Mouse (Mus musculus) forebrain, embryonic 12.5 days (tissue): ENCODE results near the gene Tmprss11c. TPM values are rescaled to one million over a fixed set of nuclear protein-coding genes. Genes with fewer than 3 reads are reported as not detected.
A peak's percentile ranks its signal among the peaks of the same experiment; 100 is the strongest.
"Not testable (repeated sequence)": the region's sequence is repeated elsewhere in the genome, so short reads cannot be mapped to it uniquely, and the experiment has no call there.

Experiments used
- ATAC-seq: fragments of 200-750 bp; cut with Nextera tagmentation; 2 replicates; pipeline ENCODE4 v1.8.0; 2017; ENCODE audit warnings: moderate TSS enrichment; ENCODE audit not compliant: low FRiP score
- H3K27ac ChIP-seq: fragments of 300-500 bp; sonication (generic); 2 replicates; pipeline ENCODE4 v1.5.1; 2016; ENCODE audit warnings: mild to moderate bottlenecking
- H3K27me3 ChIP-seq: fragments of 300-500 bp; sonication (generic); 2 replicates; pipeline ENCODE4 v1.6.1; 2016; ENCODE audit warnings: mild to moderate bottlenecking
- H3K36me3 ChIP-seq: fragments of 300-500 bp; sonication (generic); replicated peaks from 2 replicates; pipeline ENCODE4 v1.6.1; 2016; ENCODE audit warnings: mild to moderate bottlenecking
- H3K4me1 ChIP-seq: fragments of 300-500 bp; sonication (generic); 2 replicates; pipeline ENCODE4 v1.6.1; 2016
- H3K4me2 ChIP-seq: fragments of 300-500 bp; sonication (generic); 2 replicates; pipeline ENCODE4 v1.6.1; 2016; ENCODE audit warnings: mild to moderate bottlenecking, moderate library complexity
- H3K4me3 ChIP-seq: fragments of 300-500 bp; sonication (generic); replicated peaks from 2 replicates; pipeline ENCODE4 v1.5.1; 2016; ENCODE audit warnings: mild to moderate bottlenecking
- H3K9ac ChIP-seq: fragments of 300-500 bp; sonication (generic); 2 replicates; pipeline ENCODE4 v1.6.1; 2016; ENCODE audit warnings: mild to moderate bottlenecking
- H3K9me3 ChIP-seq: fragments of 300-500 bp; sonication (generic); 2 replicates; pipeline ENCODE4 v1.6.1; 2016
- WGBS: fragments of 180-500 bp; shearing (Covaris S2); methylation state at CpG from one replicate; pipeline ENCODE4 v1.1.7; 2016; 5-methylcytosine and 5-hydroxymethylcytosine counted together
- polyA plus RNA-seq: library from polyadenylated mRNA; unstranded; fragments of >200 nt; fragmentation: Nextera tagmentation; extraction: Ambion mirVana; gene quantifications from 2 replicates; pipeline ENCODE4 v1.2.1, GENCODE M21; 2016

Gene Tmprss11c
- polyA plus RNA-seq, result not detected in 2 replicates

DNA sequence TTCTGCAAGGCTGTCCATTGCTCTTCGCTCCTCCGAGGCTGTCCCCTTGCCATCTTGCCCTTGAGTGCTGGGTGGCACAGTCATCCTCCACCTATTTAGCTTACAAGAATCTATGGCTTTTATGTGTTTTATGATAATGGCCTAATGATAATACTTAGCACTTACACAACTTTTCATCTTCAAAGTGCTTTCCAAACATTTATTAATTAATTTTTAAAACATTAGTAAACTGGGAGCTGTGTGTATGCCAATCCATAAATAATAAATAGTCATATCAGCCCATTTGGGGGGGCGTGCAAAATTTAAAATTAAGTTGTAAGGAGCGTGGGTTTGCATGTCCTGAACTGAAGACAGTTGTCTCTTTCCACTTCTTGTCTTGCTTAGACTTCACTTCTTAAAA lies at the start of gene Tmprss11c:
TSS of gene Tmprss11c (minus strand) at position 101 of the 400 bp plus-strand sequence.
- no peak for ATAC-seq
- no peaks in the 10 kb centered on the region for H3K27me3 ChIP-seq
- H3K4me2 ChIP-seq, result no peak within 1 kb of the TSS
- H3K9me3 ChIP-seq, result no peaks in the 10 kb centered on the region
- no peaks in the 10 kb centered on the region for H3K4me1 ChIP-seq
- H3K36me3 ChIP-seq, result no peaks in the 10 kb centered on the region
- H3K27ac ChIP-seq, result no peak within 1 kb of the TSS
- 93% methylated on average over 4 of the region's 4 CpGs for WGBS
- no peak within 1 kb of the TSS for H3K9ac ChIP-seq
- no peak within 1 kb of the TSS for H3K4me3 ChIP-seq

DNA sequence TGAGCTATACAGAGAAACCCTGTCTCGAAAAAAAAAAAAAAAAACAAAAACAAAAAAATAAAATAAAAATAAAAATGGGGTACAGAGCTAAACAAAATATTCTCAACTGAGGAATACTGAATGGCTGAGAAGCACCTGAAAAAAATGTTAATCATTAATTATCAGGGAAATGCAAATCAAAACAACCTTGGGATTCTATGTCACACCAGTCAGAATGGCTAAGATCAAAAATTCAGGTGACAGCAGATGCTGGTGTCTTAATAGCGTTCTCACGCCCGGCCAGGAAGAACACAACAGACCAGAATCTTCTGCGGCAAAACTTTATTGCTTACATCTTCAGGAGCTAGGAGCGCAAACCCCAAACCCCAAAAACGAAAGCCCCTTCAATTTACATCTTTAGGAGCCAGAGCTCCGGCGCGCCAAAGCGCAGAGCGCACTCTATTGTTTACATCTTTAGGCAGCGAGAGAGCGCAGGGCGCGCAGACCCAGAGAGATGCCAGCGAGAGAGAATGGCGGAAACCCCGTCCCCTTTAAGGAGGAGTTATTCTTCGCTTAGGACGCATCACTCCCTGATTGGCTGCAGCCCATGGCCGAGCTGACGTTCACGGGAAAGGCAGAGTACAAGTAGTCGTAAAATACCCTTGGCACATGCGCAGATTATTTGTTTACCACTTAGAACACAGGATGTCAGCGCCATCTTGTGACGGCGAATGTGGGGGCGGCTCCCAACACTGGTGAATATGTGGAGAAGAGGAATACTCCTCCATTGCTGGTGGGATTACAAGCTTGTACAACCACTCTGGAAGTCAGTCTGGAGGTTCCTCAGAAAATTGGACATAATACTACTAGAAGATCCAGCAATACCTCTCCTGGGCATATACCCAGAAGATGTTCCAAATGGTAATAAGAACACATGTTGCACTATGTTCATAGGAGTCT lies 29.2 kb upstream of the Tmprss11c start:
- not testable (repeated sequence) for H3K9ac ChIP-seq, H3K4me1 ChIP-seq, H3K27me3 ChIP-seq, H3K9me3 ChIP-seq, H3K27ac ChIP-seq, H3K36me3 ChIP-seq
- Histone ChIP-seq H3K4me3 (peak overlapping the region; percentile 38), H3K4me2 (peak overlapping the region; percentile 43)
- ATAC-seq, result peak; percentile 83; the same call in 1 of the 2 replicates
- WGBS, result 45% methylated on average over 30 of the region's 30 CpGs

DNA sequence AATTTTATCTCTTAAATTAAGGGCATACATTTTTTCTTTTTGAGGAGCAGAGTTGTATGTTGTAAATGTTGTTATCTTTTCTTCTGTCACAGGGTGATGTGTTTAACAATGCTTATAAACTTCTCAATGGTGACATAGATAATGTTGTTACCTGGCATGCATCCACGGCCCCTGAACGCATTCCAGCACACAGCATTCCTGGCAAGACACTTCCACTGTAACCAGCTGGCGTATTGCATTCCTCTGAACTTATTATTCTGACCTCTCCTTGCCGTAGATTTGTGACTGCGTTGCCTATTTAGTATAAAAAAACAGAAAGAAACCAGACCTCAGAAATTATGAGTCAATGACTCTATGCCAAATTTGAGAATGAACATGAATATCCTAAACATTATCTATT lies 17.0 kb upstream of the Tmprss11c start:
- 86% methylated on average over 5 of the region's 5 CpGs for WGBS
- no peaks in the 10 kb centered on the region for H3K9me3 ChIP-seq
- H3K4me1 ChIP-seq, result no peaks in the 10 kb centered on the region
- no peak overlapping the region for H3K9ac ChIP-seq
- no peaks in the 10 kb centered on the region for H3K36me3 ChIP-seq
- H3K27ac ChIP-seq, result no peak overlapping the region
- no peak overlapping the region for H3K4me3 ChIP-seq
- no peak for ATAC-seq
- H3K27me3 ChIP-seq, result no peaks in the 10 kb centered on the region
- H3K4me2 ChIP-seq, result no peak overlapping the region

DNA sequence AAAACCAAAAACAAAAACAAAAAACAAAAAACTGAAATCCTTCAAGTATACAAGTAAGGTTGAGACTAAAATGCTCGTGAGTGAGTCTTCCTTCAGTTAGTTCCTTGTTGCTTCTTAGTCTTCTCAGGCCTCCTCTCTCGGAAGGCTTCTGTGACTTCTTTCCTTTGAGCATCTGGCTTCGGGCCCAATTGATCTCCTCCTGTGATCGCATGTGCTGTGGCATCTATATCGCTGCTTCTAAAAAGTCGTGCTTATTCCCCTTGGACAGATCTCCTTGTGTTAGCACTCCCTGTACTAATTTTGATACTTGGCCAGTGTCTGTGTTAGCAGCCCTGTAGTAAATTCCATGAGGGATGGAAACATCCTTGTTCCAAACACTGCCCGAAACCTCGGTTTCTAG lies 14.8 kb upstream of the Tmprss11c start:
- H3K36me3 ChIP-seq, result no peaks in the 10 kb centered on the region
- no peak overlapping the region for H3K27ac ChIP-seq
- no peak overlapping the region for H3K9ac ChIP-seq
- H3K9me3 ChIP-seq, result no peaks in the 10 kb centered on the region
- ATAC-seq, result no peak
- WGBS, result 86% methylated on average over 8 of the region's 8 CpGs
- H3K4me2 ChIP-seq, result no peak overlapping the region
- no peaks in the 10 kb centered on the region for H3K4me1 ChIP-seq
- no peaks in the 10 kb centered on the region for H3K27me3 ChIP-seq
- no peak overlapping the region for H3K4me3 ChIP-seq

DNA sequence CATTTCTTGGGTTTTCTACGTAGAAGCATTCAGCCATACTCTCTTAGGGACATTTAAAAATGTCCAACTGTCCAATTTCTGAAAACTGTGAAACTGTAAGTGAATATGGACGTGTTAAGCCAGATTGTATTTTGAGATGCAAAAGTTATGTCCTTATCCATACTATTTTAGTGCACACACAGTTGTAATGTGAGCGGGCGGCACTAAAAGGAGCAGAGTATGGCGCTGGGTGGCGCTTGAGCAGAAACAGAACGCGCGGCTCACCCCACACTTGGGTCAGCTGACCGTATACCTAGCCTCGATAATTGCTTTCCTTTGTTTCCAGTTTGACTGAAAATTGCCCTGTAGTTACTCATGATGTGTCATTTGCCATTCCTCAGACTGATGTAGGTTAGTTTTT lies 42.5 kb downstream of the Tmprss11c start:
- Histone ChIP-seq H3K36me3 (no peaks in the 10 kb centered on the region), H3K4me2 (no peak overlapping the region), H3K9ac (no peak overlapping the region), H3K27ac (no peak overlapping the region), H3K9me3 (no peaks in the 10 kb centered on the region), H3K4me3 (no peak overlapping the region), H3K4me1 (no peaks in the 10 kb centered on the region), H3K27me3 (no peaks in the 10 kb centered on the region)
- no peak for ATAC-seq
- 92% methylated on average over 11 of the region's 11 CpGs for WGBS

DNA sequence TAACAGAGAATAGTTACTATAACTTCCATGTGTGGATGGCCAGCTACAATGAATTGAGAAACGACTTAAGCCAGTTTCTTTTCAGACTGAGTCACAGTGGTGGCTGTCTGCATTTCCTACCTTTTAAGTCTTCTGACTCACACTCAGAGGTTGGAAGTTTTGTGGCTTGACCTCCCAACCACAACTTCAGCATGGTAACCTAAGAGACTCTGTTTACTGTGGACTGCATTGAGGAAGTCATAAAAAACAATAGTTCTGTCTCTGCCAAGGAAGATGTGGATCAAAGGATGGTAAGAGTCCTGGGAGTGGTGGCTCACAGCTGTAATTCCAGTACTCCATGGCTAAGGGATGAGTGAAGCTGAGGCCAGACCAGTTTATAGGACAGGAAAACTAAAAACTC lies 44.2 kb downstream of the Tmprss11c start:
- Histone ChIP-seq H3K27ac (no peak overlapping the region), H3K4me1 (no peaks in the 10 kb centered on the region), H3K27me3 (no peaks in the 10 kb centered on the region), H3K4me3 (no peak overlapping the region), H3K4me2 (no peak overlapping the region), H3K36me3 (no peaks in the 10 kb centered on the region), H3K9ac (no peak overlapping the region), H3K9me3 (no peaks in the 10 kb centered on the region)
- 79% methylated on average over 1 of the region's 1 CpGs for WGBS
- no peak for ATAC-seq

DNA sequence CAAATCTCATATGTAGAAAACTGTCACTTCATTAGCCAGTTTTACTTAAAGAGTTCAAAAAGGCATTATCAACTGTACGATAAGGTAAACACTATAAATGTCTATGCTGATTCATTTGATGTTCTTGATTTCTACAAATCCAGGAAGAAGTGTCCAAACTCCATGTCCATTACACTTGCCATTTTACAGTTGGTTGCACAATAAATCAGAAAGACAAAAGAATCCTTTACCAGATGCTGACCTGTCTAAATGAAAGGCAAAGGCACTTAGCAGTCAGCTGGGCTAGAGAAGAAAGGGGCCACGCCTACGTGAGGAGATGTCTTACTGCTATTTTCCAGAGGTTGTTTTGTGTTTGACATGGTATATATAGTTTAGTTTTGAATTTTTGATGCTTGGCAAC lies 44.8 kb downstream of the Tmprss11c start:
- Histone ChIP-seq H3K4me2 (no peak overlapping the region), H3K36me3 (no peaks in the 10 kb centered on the region), H3K27me3 (no peaks in the 10 kb centered on the region), H3K4me1 (no peaks in the 10 kb centered on the region), H3K27ac (no peak overlapping the region), H3K9me3 (no peaks in the 10 kb centered on the region), H3K9ac (no peak overlapping the region), H3K4me3 (no peak overlapping the region)
- no peak for ATAC-seq
- 93% methylated on average over 3 of the region's 3 CpGs for WGBS

DNA sequence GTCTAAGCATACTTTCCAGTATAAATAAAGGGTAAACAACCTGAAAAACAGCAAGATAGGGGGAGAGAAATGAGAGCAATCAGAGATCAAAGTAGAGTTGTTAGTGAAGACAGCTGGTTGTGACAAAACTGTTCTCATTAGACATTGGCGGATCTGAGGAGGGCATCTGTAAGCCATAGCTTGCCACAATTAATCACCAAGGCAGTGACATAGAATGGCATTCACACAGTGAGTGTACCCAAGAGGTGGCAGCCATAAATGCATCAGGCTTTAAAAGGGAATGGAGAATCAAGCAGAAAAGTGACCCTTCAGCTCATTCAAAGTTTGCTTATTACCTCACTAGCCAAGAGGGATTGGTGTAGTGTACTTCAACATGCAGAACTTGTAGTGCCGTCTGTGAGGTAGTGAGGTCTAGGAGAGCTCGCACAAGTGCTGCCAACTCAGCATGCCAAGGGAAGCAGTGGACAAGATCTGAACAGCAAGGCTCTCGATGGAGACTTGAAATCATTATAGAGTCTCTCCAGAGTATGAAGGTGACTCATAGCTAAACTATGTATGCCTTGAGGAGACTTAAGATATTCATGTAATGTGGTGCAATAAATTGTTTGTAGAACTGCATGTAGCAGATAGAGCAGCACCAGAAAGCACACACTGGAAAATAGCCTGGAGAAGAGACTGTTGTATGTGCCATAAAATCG lies 61.8 kb downstream of the Tmprss11c start:
- Histone ChIP-seq H3K4me3 (no peak overlapping the region), H3K36me3 (no peaks in the 10 kb centered on the region), H3K4me1 (no peaks in the 10 kb centered on the region), H3K9ac (no peak overlapping the region), H3K27me3 (no peaks in the 10 kb centered on the region), H3K9me3 (no peaks in the 10 kb centered on the region), H3K4me2 (no peak overlapping the region), H3K27ac (no peak overlapping the region)
- WGBS, result 90% methylated on average over 5 of the region's 5 CpGs
- no peak; the same call in 1 of the 2 replicates for ATAC-seq

DNA sequence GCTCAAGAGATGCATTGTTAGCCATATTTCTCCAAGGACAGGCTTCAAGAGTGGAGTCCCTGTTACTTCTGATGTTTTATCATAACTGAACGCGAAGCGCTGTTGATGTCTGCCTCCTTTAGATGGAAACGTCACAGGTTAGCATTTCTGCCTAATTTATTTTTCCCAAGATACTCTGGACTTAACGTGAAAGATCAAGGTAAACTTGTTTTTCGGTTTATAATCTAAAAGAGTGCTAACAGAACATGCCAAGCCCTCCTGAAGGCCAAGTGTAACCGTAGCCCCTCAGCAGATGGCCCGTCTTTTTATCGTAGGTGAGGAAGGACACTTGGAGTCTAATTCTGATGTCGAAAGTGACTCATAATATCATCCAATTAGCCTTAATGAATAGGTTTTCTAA lies 91.3 kb downstream of the Tmprss11c start, which contains the start of gene Gnrhr:
TSS of gene Gnrhr (minus strand) at position 101 of the 400 bp plus-strand sequence.
- Histone ChIP-seq H3K9ac (no peak within 1 kb of the TSS), H3K4me1 (no peaks in the 10 kb centered on the region), H3K9me3 (no peaks in the 10 kb centered on the region), H3K27ac (no peak within 1 kb of the TSS), H3K36me3 (no peaks in the 10 kb centered on the region), H3K27me3 (no peaks in the 10 kb centered on the region), H3K4me3 (no peak within 1 kb of the TSS), H3K4me2 (no peak within 1 kb of the TSS)
- ATAC-seq, result no peak
- WGBS, result 90% methylated on average over 10 of the region's 10 CpGs

DNA sequence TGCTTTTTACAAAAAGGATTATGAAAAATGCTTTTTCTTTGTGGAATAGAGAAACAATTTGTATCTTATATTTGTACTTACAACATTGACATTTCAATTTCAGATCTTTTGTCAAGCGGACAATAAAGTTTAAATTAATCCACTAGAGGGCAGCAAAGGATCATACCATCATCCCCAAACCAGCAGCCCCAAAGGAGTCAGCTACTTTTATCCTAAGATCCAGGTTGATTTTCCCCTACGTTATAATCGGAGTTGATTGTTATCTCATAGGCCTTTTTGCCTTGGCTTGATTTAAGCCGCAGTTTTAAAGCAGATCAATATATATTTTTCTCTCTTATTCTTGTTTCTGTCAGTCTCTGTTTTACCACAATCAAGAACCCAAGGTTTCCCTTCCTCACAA lies 97.8 kb downstream of the Tmprss11c start:
- Histone ChIP-seq H3K4me3 (no peak overlapping the region), H3K27me3 (no peaks in the 10 kb centered on the region), H3K9me3 (no peaks in the 10 kb centered on the region), H3K4me2 (no peak overlapping the region), H3K36me3 (no peaks in the 10 kb centered on the region), H3K4me1 (no peaks in the 10 kb centered on the region), H3K27ac (no peak overlapping the region), H3K9ac (no peak overlapping the region)
- peak; percentile 57; the same call in 1 of the 2 replicates for ATAC-seq
- WGBS, result 22% methylated on average over 4 of the region's 4 CpGs

DNA sequence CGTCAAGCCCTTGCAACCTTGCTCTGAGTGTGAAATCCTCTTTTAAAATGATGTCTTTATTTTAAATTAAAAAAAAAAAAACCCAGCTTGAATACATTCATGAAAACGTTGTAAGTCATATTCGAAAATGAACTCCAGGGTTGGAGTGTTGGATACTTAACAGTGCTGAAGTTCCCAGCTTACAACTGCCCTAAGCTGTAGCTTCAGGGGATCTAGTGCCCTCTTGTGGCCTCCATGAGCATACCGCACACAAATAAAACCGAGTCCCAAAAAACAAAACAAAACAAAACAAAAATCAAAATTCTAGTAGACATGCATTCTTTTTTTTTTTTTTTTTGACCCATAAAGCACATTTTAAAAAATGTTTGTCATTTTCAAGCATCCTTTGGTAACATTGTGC lies 98.3 kb downstream of the Tmprss11c start:
- H3K27me3 ChIP-seq, result no peaks in the 10 kb centered on the region
- 27% methylated on average over 5 of the region's 5 CpGs for WGBS
- no peak overlapping the region for H3K9ac ChIP-seq
- no peak overlapping the region for H3K4me2 ChIP-seq
- no peaks in the 10 kb centered on the region for H3K36me3 ChIP-seq
- no peak overlapping the region for H3K27ac ChIP-seq
- H3K4me1 ChIP-seq, result no peaks in the 10 kb centered on the region
- no peaks in the 10 kb centered on the region for H3K9me3 ChIP-seq
- H3K4me3 ChIP-seq, result no peak overlapping the region
- 0 out of 2 replicates have a peak, but pooled peaks have one; percentile 57 for ATAC-seq

DNA sequence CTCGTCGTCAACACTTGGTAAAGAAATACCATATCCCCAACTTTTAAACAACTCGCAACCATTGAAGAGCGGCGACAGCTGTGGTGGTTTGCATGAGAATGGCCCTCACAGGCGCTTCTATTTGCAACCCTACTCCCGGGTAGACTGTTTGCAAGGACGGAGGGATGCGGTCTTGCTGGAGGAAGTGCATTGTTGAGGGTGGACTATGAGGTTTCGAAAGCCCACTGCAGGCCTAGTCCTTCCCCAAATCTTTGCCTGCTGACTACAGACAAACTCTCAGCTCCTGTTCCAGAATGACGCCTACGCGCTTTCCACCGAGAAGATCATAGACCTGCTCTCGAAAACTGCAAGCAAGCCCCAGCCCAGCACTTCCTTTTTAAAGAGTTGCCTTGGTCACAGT lies 98.8 kb downstream of the Tmprss11c start:
- no peaks in the 10 kb centered on the region for H3K9me3 ChIP-seq
- WGBS, result 50% methylated on average over 15 of the region's 15 CpGs
- ATAC-seq, result no peak
- no peaks in the 10 kb centered on the region for H3K27me3 ChIP-seq
- H3K4me2 ChIP-seq, result no peak overlapping the region
- H3K9ac ChIP-seq, result no peak overlapping the region
- no peak overlapping the region for H3K4me3 ChIP-seq
- no peaks in the 10 kb centered on the region for H3K36me3 ChIP-seq
- no peak overlapping the region for H3K27ac ChIP-seq
- no peaks in the 10 kb centered on the region for H3K4me1 ChIP-seq
